Mouse (Mus musculus): ENCODE results near the gene Eif2b3. TPM values are rescaled to one million over a fixed set of nuclear protein-coding genes. Genes with fewer than 3 reads are reported as not detected.

Eif2b3 gene
- polyA plus RNA-seq, 1 experiment from 2014 or later: 45.7 TPM

DNA sequence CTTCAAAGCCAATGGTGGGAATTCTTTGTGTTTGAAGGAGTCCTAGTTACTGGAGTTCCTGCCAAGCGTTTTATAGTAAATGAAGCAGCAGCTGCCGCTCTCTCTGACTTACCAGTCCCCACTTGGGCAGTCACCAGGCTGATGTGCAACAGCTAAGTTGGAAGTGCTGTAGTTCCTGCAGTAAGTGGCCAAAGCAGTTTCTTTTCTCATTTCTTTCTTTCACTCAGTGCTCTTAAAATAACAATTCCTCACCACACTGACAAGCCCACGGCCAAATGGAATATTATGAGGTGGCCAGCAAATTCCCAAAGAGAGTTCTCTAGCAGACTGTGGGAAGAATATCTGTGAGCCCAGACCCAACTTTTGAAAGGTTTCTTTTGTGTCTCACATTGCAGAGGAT, 12.1 kb upstream of the Eif2b3 start:
- no peak overlapping the region for H3K4me2 ChIP-seq (ENCODE audit: low read depth, low read length, severe bottlenecking)
- H3K4me3 ChIP-seq (ENCODE audit: low read depth, low read length): no peak overlapping the region
- no peaks in the 10 kb centered on the region for H3K9me3 ChIP-seq (ENCODE audit: control insufficient read depth, low read length)
- ATAC-seq (replicated peaks; ENCODE audit: low FRiP score) (no peak), DNase-seq (ENCODE audit: low spot score) (peak; percentile 37)
- WGBS: 78% methylated on average over 3 of the region's 3 CpGs
- no peaks in the 10 kb centered on the region for H3K36me3 ChIP-seq (ENCODE audit: control insufficient read depth, insufficient read depth, low read length)
- H3K4me1 ChIP-seq (replicated peaks; ENCODE audit: control insufficient read depth, insufficient read depth, low read length): no peaks in the 10 kb centered on the region; the same call in 1 of the 2 replicates
- no peaks in the 10 kb centered on the region for H3K27me3 ChIP-seq (ENCODE audit: control insufficient read depth, insufficient read depth, low read length)
- H3K9ac ChIP-seq (ENCODE audit: low read length): no peak overlapping the region
- H3K27ac ChIP-seq (ENCODE audit: low read depth, low read length): no peak overlapping the region

DNA sequence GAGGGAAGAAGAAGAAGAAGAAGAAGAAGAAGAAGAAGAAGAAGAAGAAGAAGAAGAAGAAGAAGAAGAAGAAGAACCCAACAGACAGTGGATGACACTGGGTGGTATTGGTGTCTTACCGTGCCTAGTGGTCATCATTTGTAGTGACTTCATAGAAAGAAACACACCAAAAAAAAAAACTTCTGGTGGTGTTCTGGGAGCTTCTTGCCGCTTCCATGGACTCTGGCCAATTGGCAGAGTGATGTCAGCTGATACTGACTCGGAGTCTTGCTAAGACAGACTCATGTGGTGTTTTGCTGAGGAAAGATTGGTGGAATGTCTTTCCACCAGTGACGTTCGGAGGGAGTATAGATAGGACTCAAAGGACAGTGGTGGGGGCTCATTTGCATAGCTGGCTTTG, 9.0 kb upstream of the Eif2b3 start:
- Histone ChIP-seq H3K4me2 (ENCODE audit: low read depth, low read length, severe bottlenecking) (no peak overlapping the region), H3K27ac (ENCODE audit: low read depth, low read length) (no peak overlapping the region), H3K9ac (ENCODE audit: low read length) (no peak overlapping the region), H3K27me3 (ENCODE audit: control insufficient read depth, insufficient read depth, low read length) (no peaks in the 10 kb centered on the region), H3K36me3 (ENCODE audit: control insufficient read depth, insufficient read depth, low read length) (no peaks in the 10 kb centered on the region), H3K4me3 (ENCODE audit: low read depth, low read length) (no peak overlapping the region), H3K9me3 (ENCODE audit: control insufficient read depth, low read length) (no peaks in the 10 kb centered on the region), H3K4me1 (replicated peaks; ENCODE audit: control insufficient read depth, insufficient read depth, low read length) (no peaks in the 10 kb centered on the region)
- WGBS: 91% methylated on average over 5 of the region's 5 CpGs
- no peak for DNase-seq (ENCODE audit: low spot score)
- no peak for ATAC-seq (replicated peaks; ENCODE audit: low FRiP score)

DNA sequence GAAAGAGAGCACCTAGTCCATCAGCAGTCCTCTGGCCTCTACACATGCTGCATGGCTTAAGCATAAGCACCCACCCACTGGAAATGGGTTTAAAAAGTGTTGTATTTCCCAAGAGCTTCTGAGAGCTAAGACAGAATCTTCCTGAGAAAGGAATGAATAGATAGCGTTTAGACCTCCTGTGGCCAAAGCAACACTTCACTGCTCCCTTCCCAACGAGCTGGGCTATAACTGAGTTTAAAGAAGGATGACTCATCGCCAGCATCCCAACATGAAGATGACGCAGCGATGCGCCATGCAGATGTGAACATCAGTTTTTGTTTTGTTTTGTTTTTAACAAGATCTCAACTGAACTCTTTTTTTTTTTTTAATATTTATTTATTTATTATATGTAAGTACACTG, 5.6 kb upstream of the Eif2b3 start:
- Histone ChIP-seq H3K27ac (ENCODE audit: low read depth, low read length) (no peak overlapping the region), H3K9ac (ENCODE audit: low read length) (no peak overlapping the region), H3K36me3 (ENCODE audit: control insufficient read depth, insufficient read depth, low read length) (no peaks in the 10 kb centered on the region), H3K4me2 (ENCODE audit: low read depth, low read length, severe bottlenecking) (no peak overlapping the region), H3K9me3 (ENCODE audit: control insufficient read depth, low read length) (no peaks in the 10 kb centered on the region), H3K27me3 (ENCODE audit: control insufficient read depth, insufficient read depth, low read length) (no peaks in the 10 kb centered on the region), H3K4me1 (replicated peaks; ENCODE audit: control insufficient read depth, insufficient read depth, low read length) (no peaks in the 10 kb centered on the region; the same call in 1 of the 2 replicates), H3K4me3 (ENCODE audit: low read depth, low read length) (no peak overlapping the region)
- 84% methylated on average over 6 of the region's 6 CpGs for WGBS
- DNase-seq (ENCODE audit: low spot score): peak; percentile 28
- ATAC-seq (replicated peaks; ENCODE audit: low FRiP score): no peak

DNA sequence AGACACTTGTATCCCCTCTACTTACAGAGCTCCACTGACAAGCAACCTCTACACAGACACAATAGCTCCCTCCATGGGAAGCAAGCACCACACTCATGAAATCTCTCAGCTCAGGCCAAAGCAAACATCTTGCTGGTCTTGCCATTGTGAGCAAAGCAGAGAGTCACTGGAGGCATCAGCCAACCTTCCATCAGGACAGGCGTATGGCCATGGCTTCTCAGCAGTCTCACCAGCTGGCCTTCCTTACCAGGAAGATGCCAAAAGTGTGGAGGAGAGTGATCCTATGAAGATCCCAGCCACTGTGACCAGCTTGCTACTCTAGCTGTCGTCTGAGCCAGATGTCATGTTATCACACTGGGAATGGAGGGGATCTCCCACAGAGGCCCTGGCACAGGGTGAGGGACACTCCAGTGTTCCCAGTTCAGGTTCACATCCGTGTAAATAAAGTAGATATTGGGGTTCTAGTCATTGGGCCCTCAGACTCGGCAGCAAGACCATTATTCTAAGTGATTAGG, 4.2 kb upstream of the Eif2b3 start:
- 63% methylated on average over 4 of the region's 4 CpGs for WGBS
- Histone ChIP-seq H3K36me3 (ENCODE audit: control insufficient read depth, insufficient read depth, low read length) (no peaks in the 10 kb centered on the region), H3K27ac (ENCODE audit: low read depth, low read length) (no peak overlapping the region), H3K4me1 (replicated peaks; ENCODE audit: control insufficient read depth, insufficient read depth, low read length) (no peaks in the 10 kb centered on the region; the same call in 1 of the 2 replicates), H3K9ac (ENCODE audit: low read length) (no peak overlapping the region), H3K27me3 (ENCODE audit: control insufficient read depth, insufficient read depth, low read length) (no peaks in the 10 kb centered on the region), H3K4me2 (ENCODE audit: low read depth, low read length, severe bottlenecking) (no peak overlapping the region), H3K4me3 (ENCODE audit: low read depth, low read length) (no peak overlapping the region), H3K9me3 (ENCODE audit: control insufficient read depth, low read length) (no peaks in the 10 kb centered on the region)
- DNase-seq (ENCODE audit: low spot score) (peak; percentile 34), ATAC-seq (replicated peaks; ENCODE audit: low FRiP score) (no peak)

DNA sequence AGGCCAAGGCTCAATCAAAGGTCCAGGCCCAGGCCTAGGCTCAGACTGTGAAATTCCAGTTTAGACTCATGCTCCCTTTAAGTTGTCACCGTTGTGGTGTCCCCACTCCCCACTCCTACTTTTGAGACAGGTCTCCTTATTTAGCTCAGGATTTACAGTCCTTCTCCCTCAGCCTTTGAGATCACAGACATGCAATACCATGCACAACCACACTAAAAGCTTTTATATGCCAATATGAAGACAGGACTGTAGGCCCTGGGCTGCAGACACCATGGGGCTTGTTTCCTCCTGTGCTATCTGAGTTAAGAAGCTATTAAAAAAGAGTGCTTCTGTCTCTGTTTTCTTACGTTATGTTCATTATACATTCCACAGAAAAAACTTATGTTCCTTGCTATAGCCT, 1.5 kb upstream of the Eif2b3 start:
- no peak overlapping the region for H3K4me3 ChIP-seq (ENCODE audit: low read depth, low read length)
- no peaks in the 10 kb centered on the region for H3K9me3 ChIP-seq (ENCODE audit: control insufficient read depth, low read length)
- no peak overlapping the region for H3K27ac ChIP-seq (ENCODE audit: low read depth, low read length)
- H3K36me3 ChIP-seq (ENCODE audit: control insufficient read depth, insufficient read depth, low read length): no peaks in the 10 kb centered on the region; the same call in 1 of the 2 replicates
- ATAC-seq (replicated peaks; ENCODE audit: low FRiP score) (no peak), DNase-seq (ENCODE audit: low spot score) (no peak)
- H3K9ac ChIP-seq (ENCODE audit: low read length): no peak overlapping the region
- WGBS: 85% methylated on average over 2 of the region's 2 CpGs
- no peak overlapping the region for H3K4me2 ChIP-seq (ENCODE audit: low read depth, low read length, severe bottlenecking)
- no peaks in the 10 kb centered on the region for H3K27me3 ChIP-seq (ENCODE audit: control insufficient read depth, insufficient read depth, low read length)
- H3K4me1 ChIP-seq (replicated peaks; ENCODE audit: control insufficient read depth, insufficient read depth, low read length): peaks cover 3% of the 10 kb centered on the region

DNA sequence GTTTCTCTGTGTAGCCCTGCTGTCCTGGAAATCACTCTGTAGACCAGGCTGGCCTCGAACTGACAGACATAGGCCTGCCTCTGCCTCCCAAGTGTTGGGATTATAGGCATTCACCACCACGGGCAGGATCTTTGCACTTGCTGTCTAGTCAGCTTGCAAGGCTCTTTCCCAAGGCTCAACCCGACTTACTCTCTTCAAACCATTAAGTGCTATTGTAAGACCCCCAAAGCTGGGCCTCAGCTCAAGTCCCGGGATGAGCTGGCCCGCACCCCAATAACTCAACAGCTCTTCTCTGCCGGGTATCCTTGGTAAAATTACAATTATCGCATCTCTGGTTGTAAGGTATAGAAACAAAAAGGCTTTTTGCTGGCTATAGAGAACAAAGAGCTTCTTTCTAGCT, 875 bp upstream of the Eif2b3 start:
- H3K9me3 ChIP-seq (ENCODE audit: control insufficient read depth, low read length): no peaks in the 10 kb centered on the region
- 83% methylated on average over 7 of the region's 7 CpGs for WGBS
- H3K9ac ChIP-seq (ENCODE audit: low read length): no peak overlapping the region
- H3K4me3 ChIP-seq (ENCODE audit: low read depth, low read length): no peak overlapping the region
- DNase-seq (ENCODE audit: low spot score) (no peak), ATAC-seq (replicated peaks; ENCODE audit: low FRiP score) (no peak)
- peaks cover 3% of the 10 kb centered on the region for H3K4me1 ChIP-seq (replicated peaks; ENCODE audit: control insufficient read depth, insufficient read depth, low read length)
- H3K4me2 ChIP-seq (ENCODE audit: low read depth, low read length, severe bottlenecking): no peak overlapping the region
- H3K36me3 ChIP-seq (ENCODE audit: control insufficient read depth, insufficient read depth, low read length): no peaks in the 10 kb centered on the region; the same call in 1 of the 2 replicates
- no peak overlapping the region for H3K27ac ChIP-seq (ENCODE audit: low read depth, low read length)
- no peaks in the 10 kb centered on the region for H3K27me3 ChIP-seq (ENCODE audit: control insufficient read depth, insufficient read depth, low read length)

DNA sequence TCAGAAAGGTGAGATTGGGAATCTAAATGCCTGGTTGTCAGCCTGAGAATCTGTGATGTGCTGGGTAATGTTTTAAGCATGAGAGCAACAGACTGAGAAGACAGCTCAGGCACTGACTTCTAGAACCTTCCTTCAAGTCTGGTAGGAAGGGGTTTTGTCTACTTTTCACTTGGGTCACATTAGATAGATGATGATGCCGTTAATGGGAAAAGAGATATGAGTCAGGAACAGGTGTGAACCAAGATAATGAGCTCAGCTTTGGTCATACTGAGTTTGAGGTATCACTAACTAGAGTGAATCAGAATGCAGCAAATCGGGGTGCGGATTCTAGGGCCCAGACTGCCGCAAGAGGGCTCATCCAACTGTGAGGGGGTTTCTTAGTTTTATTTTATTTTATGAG, 4.3 kb downstream of the Eif2b3 start:
- no peak for ATAC-seq (replicated peaks; ENCODE audit: low FRiP score)
- Histone ChIP-seq H3K27ac (ENCODE audit: low read depth, low read length) (no peak overlapping the region), H3K27me3 (ENCODE audit: control insufficient read depth, insufficient read depth, low read length) (no peaks in the 10 kb centered on the region), H3K36me3 (ENCODE audit: control insufficient read depth, insufficient read depth, low read length) (no peaks in the 10 kb centered on the region; the same call in 1 of the 2 replicates), H3K4me1 (replicated peaks; ENCODE audit: control insufficient read depth, insufficient read depth, low read length) (peaks cover 3% of the 10 kb centered on the region), H3K9ac (ENCODE audit: low read length) (no peak overlapping the region), H3K9me3 (ENCODE audit: control insufficient read depth, low read length) (no peaks in the 10 kb centered on the region), H3K4me3 (ENCODE audit: low read depth, low read length) (no peak overlapping the region), H3K4me2 (ENCODE audit: low read depth, low read length, severe bottlenecking) (no peak overlapping the region)
- WGBS: 99% methylated on average over 4 of the region's 4 CpGs
- DNase-seq (ENCODE audit: low spot score): no peak

DNA sequence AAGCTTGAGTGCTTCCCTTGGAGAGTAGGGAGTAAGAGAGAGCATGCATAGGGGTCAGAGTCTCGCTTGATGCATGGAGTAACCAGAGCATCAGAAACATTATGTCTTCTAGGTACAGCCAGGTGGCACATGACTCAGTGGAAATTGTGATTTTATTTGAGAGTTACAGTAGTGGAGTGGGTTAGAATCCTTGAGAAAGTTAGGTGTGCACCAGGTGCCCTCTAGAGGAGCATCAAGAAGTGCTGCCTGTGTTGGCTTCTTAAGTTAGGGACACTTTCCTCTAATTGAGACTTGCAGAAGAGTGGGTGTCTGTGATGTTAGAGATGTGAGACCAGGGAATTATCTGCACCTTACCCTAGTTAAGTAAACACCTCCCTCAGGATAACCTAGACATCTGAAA, 11.9 kb downstream of the Eif2b3 start:
- Histone ChIP-seq H3K36me3 (ENCODE audit: control insufficient read depth, insufficient read depth, low read length) (no peaks in the 10 kb centered on the region), H3K9ac (ENCODE audit: low read length) (no peak overlapping the region), H3K4me3 (ENCODE audit: low read depth, low read length) (no peak overlapping the region), H3K27me3 (ENCODE audit: control insufficient read depth, insufficient read depth, low read length) (no peaks in the 10 kb centered on the region), H3K27ac (ENCODE audit: low read depth, low read length) (no peak overlapping the region), H3K4me2 (ENCODE audit: low read depth, low read length, severe bottlenecking) (no peak overlapping the region), H3K9me3 (ENCODE audit: control insufficient read depth, low read length) (no peaks in the 10 kb centered on the region), H3K4me1 (replicated peaks; ENCODE audit: control insufficient read depth, insufficient read depth, low read length) (no peaks in the 10 kb centered on the region)
- 89% methylated on average over 1 of the region's 1 CpGs for whole genome bisulfite sequencing
- ATAC-seq (replicated peaks; ENCODE audit: low FRiP score): no peak
- DNase-seq (ENCODE audit: low spot score): no peak

DNA sequence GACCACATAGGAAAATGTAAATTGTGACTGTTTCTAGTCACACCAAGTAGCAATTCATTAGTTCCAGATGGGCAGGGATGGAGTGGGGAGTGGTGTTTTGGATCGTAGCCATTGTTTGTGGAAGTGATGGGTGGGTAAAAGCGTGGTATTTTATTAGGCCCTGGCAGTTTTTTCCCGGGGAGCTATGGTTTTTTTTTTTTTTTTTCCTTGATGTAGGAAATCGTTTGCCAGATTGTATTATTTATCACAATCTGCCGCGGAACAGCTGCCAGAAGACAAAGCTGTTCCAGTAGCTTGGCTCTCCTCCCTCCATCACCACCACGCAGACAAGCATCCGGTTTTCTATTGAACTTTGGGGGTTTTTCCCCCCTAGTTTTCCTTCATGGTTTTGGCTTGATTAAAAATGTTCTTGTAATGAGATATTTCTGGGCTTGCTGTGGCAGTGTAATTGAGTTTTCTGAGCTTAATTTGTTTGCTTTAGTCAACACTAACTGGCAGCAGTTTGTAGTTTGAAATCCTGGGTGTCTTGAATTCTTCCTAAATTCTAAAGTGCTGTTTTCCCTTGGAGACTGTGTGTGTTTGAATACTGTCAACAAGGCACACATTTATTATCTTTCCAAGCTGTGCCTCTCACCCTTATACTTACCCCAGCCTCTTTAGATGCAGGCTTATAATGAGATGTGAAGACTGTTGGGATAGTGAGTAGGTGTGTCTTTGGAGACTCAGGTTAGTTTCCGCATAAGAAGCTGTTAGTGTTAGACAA, 20.9 kb downstream of the Eif2b3 start:
- DNase-seq (ENCODE audit: low spot score) (no peak), ATAC-seq (replicated peaks; ENCODE audit: low FRiP score) (no peak)
- Histone ChIP-seq H3K4me3 (ENCODE audit: low read depth, low read length) (no peak overlapping the region), H3K27ac (ENCODE audit: low read depth, low read length) (peak overlapping the region; percentile 41; the same call in 1 of the 2 replicates), H3K4me2 (ENCODE audit: low read depth, low read length, severe bottlenecking) (no peak overlapping the region), H3K27me3 (ENCODE audit: control insufficient read depth, insufficient read depth, low read length) (no peaks in the 10 kb centered on the region), H3K9ac (ENCODE audit: low read length) (no peak overlapping the region), H3K4me1 (replicated peaks; ENCODE audit: control insufficient read depth, insufficient read depth, low read length) (no peaks in the 10 kb centered on the region; the same call in 1 of the 2 replicates), H3K9me3 (ENCODE audit: control insufficient read depth, low read length) (no peaks in the 10 kb centered on the region), H3K36me3 (ENCODE audit: control insufficient read depth, insufficient read depth, low read length) (no peaks in the 10 kb centered on the region)
- WGBS: 63% methylated on average over 9 of the region's 9 CpGs
